Mouse (Mus musculus) kidney, adult 2 months (tissue): Measurements from ENCODE around the gene Tbxas1. TPM values are rescaled to one million over a fixed set of nuclear protein-coding genes. Genes with fewer than 3 reads are reported as not detected.

Experiments
- DNase-seq: peaks from one replicate; pipeline ENCODE4 v3.0.0; 2021
- H3K27ac ChIP-seq: fragments of 200-500 bp; 2 replicates; pipeline ENCODE4 v1.5.1; 2012; ENCODE audit warnings: low read depth, low read length, control low read depth, inconsistent platforms; ENCODE audit not compliant: insufficient read depth
- H3K27me3 ChIP-seq: fragments of 200-500 bp; replicated peaks from 2 replicates; pipeline ENCODE4 v1.6.1; 2012; ENCODE audit warnings: mild to moderate bottlenecking, moderate library complexity, low read length, inconsistent platforms; ENCODE audit not compliant: control insufficient read depth, insufficient read depth
- H3K36me3 ChIP-seq: fragments of 200-500 bp; 2 replicates; pipeline ENCODE4 v1.6.1; 2012; ENCODE audit warnings: mild to moderate bottlenecking, moderate library complexity, low read length, inconsistent platforms; ENCODE audit not compliant: control insufficient read depth, insufficient read depth
- H3K4me1 ChIP-seq: fragments of 200-500 bp; 2 replicates; pipeline ENCODE4 v1.6.1; 2011; ENCODE audit warnings: low read length; ENCODE audit not compliant: control insufficient read depth, insufficient read depth
- H3K4me3 ChIP-seq: fragments of 200-500 bp; 2 replicates; pipeline ENCODE4 v1.5.1; 2011; ENCODE audit warnings: mild to moderate bottlenecking, low read depth, low read length, control low read depth; ENCODE audit not compliant: insufficient read depth
- CTCF ChIP-seq: fragments of 200-500 bp; conservative IDR thresholded peaks from 2 replicates; pipeline ENCODE4 v1.5.1; 2011; ENCODE audit warnings: low read depth, mild to moderate bottlenecking, control low read depth, low read length, moderate library complexity, mixed read lengths; ENCODE audit not compliant: insufficient read depth, insufficient read length
- POLR2A ChIP-seq: fragments of 200-500 bp; IDR thresholded peaks from one replicate; pipeline ENCODE4 v1.6.1; 2011; ENCODE audit warnings: low read depth, low read length, control low read depth
- WGBS: fragments of 180-500 bp; shearing (Covaris S2); methylation state at CpG from one replicate; pipeline ENCODE4 v1.1.7; 2018; 5-methylcytosine and 5-hydroxymethylcytosine counted together
- polyA plus RNA-seq: library from polyadenylated mRNA; depleted of rRNA; stranded (reverse); fragments of >200 nt; gene quantifications from 2 replicates; pipeline ENCODE4 v1.2.3, GENCODE M21; 2012; rRNA removed

The Tbxas1 gene
- 19.5 and 21.5 TPM in 2 replicates for polyA plus RNA-seq

GRCm38 (mm10) chr6:38875258-38876070, at the start of gene Tbxas1:
TSS of gene Tbxas1 (plus strand) at chr6:38875404.
- peak; percentile 51 for DNase-seq
- H3K4me3 ChIP-seq, result peak within 1 kb of the TSS; percentile 58
- TF ChIP-seq CTCF (no peak), POLR2A (no peak)
- H3K27ac ChIP-seq, result peak within 1 kb of the TSS; percentile 96
- 5% methylated on average over 75 of the region's 77 CpGs for WGBS
- H3K27me3 ChIP-seq, result no peaks in the 10 kb centered on the region
- no peaks in the 10 kb centered on the region for H3K36me3 ChIP-seq
- H3K4me1 ChIP-seq, result peaks cover 23% of the 10 kb centered on the region

- no peak for TF ChIP-seq CTCF
- TF ChIP-seq POLR2A, result no peak
- Histone ChIP-seq H3K4me3 (no peak overlapping the region), H3K4me1 (peaks cover 27% of the 10 kb centered on the region), H3K36me3 (no peaks in the 10 kb centered on the region), H3K27me3 (no peaks in the 10 kb centered on the region), H3K27ac (no peak overlapping the region)
- no peak for DNase-seq
Observed at GRCm38 (mm10) chr6:38825886-38826285, 49.3 kb upstream of the Tbxas1 start.

- no peaks in the 10 kb centered on the region for H3K27me3 ChIP-seq
- no peak overlapping the region for H3K4me3 ChIP-seq
- TF ChIP-seq POLR2A (no peak), CTCF (no peak)
- H3K36me3 ChIP-seq, result no peaks in the 10 kb centered on the region
- H3K27ac ChIP-seq, result no peak overlapping the region
- 81% methylated on average over 3 of the region's 3 CpGs for WGBS
- no peak for DNase-seq
- H3K4me1 ChIP-seq, result peaks cover 27% of the 10 kb centered on the region
Observed at GRCm38 (mm10) chr6:38826857-38827256, 48.3 kb upstream of the Tbxas1 start.

GRCm38 (mm10) chr6:38827435-38827834, 47.8 kb upstream of the Tbxas1 start:
- Histone ChIP-seq H3K4me1 (peaks cover 25% of the 10 kb centered on the region), H3K4me3 (no peak overlapping the region), H3K36me3 (no peaks in the 10 kb centered on the region), H3K27ac (peak overlapping the region; percentile 32), H3K27me3 (no peaks in the 10 kb centered on the region)
- 43% methylated on average over 5 of the region's 5 CpGs for WGBS
- TF ChIP-seq CTCF (peak; percentile 59), POLR2A (no peak)
- DNase-seq, result peak; percentile 79

GRCm38 (mm10) chr6:38828211-38828610, 47.0 kb upstream of the Tbxas1 start:
- WGBS, result 54% methylated on average over 2 of the region's 2 CpGs
- Histone ChIP-seq H3K27ac (peak overlapping the region; percentile 32), H3K4me3 (no peak overlapping the region), H3K36me3 (no peaks in the 10 kb centered on the region), H3K4me1 (peaks cover 22% of the 10 kb centered on the region), H3K27me3 (no peaks in the 10 kb centered on the region)
- no peak for DNase-seq
- no peak for TF ChIP-seq CTCF
- no peak for TF ChIP-seq POLR2A

- peaks cover 14% of the 10 kb centered on the region for H3K4me1 ChIP-seq
- no peak for DNase-seq
- WGBS, result 71% methylated on average over 3 of the region's 3 CpGs
- H3K36me3 ChIP-seq, result no peaks in the 10 kb centered on the region
- H3K4me3 ChIP-seq, result no peak overlapping the region
- no peak for TF ChIP-seq CTCF
- TF ChIP-seq POLR2A, result no peak
- no peaks in the 10 kb centered on the region for H3K27me3 ChIP-seq
- H3K27ac ChIP-seq, result no peak overlapping the region
Observed at GRCm38 (mm10) chr6:38829452-38829851, 45.8 kb upstream of the Tbxas1 start.

- no peak for DNase-seq
- H3K4me1 ChIP-seq, result no peaks in the 10 kb centered on the region; the same call in 1 of the 2 replicates
- 79% methylated on average over 3 of the region's 3 CpGs for WGBS
- H3K27me3 ChIP-seq, result no peaks in the 10 kb centered on the region
- H3K27ac ChIP-seq, result no peak overlapping the region
- no peak overlapping the region for H3K4me3 ChIP-seq
- H3K36me3 ChIP-seq, result no peaks in the 10 kb centered on the region
- no peak for TF ChIP-seq POLR2A
- no peak for TF ChIP-seq CTCF
Observed at GRCm38 (mm10) chr6:38833721-38834120, 41.5 kb upstream of the Tbxas1 start.
